Mouse (Mus musculus) lung, embryonic 15.5 days (tissue): Measurements from ENCODE around the gene F2r. TPM values are rescaled to one million over a fixed set of nuclear protein-coding genes. Genes with fewer than 3 reads are reported as not detected.

ENCODE experiments used
- ATAC-seq: fragments of 200-750 bp; cut with Nextera tagmentation; 2 replicates; pipeline ENCODE4 v1.8.0; 2017; ENCODE audit warnings: moderate number of reproducible peaks, borderline replicate concordance; ENCODE audit not compliant: low FRiP score, low TSS enrichment; ENCODE audit errors: extremely low read depth
- H3K27ac ChIP-seq: fragments of 300-500 bp; sonication (generic); 2 replicates; pipeline ENCODE4 v1.5.1; 2015; ENCODE audit warnings: moderate library complexity, mild to moderate bottlenecking, inconsistent platforms
- H3K27me3 ChIP-seq: fragments of 300-500 bp; sonication (generic); 2 replicates; pipeline ENCODE4 v1.6.1; 2015; ENCODE audit warnings: inconsistent platforms
- H3K36me3 ChIP-seq: fragments of 300-500 bp; sonication (generic); 2 replicates; pipeline ENCODE4 v1.6.1; 2015; ENCODE audit warnings: inconsistent platforms
- H3K4me1 ChIP-seq: fragments of 300-500 bp; sonication (generic); 2 replicates; pipeline ENCODE4 v1.6.1; 2015; ENCODE audit warnings: inconsistent platforms
- H3K4me2 ChIP-seq: fragments of 300-500 bp; sonication (generic); 2 replicates; pipeline ENCODE4 v1.6.1; 2015; ENCODE audit warnings: inconsistent platforms, mild to moderate bottlenecking, moderate library complexity
- H3K4me3 ChIP-seq: fragments of 300-500 bp; sonication (generic); 2 replicates; pipeline ENCODE4 v1.5.1; 2015; ENCODE audit warnings: mild to moderate bottlenecking, inconsistent platforms
- H3K9ac ChIP-seq: fragments of 300-500 bp; sonication (generic); 2 replicates; pipeline ENCODE4 v1.6.1; 2015; ENCODE audit warnings: inconsistent platforms
- H3K9me3 ChIP-seq: fragments of 300-500 bp; sonication (generic); 2 replicates; pipeline ENCODE4 v1.6.1; 2016; ENCODE audit warnings: inconsistent platforms
- WGBS: fragments of 180-500 bp; shearing (Covaris S2); methylation state at CpG from one replicate; pipeline ENCODE4 v1.1.7; 2015; 5-methylcytosine and 5-hydroxymethylcytosine counted together
- polyA plus RNA-seq: library from polyadenylated mRNA; unstranded; fragments of >200 nt; fragmentation: Nextera tagmentation; extraction: Ambion mirVana; gene quantifications from 2 replicates; pipeline ENCODE4 v1.2.1, GENCODE M21; 2015

The F2r gene
- polyA plus RNA-seq, 1 experiment from 2014 or later: 114 TPM

DNA sequence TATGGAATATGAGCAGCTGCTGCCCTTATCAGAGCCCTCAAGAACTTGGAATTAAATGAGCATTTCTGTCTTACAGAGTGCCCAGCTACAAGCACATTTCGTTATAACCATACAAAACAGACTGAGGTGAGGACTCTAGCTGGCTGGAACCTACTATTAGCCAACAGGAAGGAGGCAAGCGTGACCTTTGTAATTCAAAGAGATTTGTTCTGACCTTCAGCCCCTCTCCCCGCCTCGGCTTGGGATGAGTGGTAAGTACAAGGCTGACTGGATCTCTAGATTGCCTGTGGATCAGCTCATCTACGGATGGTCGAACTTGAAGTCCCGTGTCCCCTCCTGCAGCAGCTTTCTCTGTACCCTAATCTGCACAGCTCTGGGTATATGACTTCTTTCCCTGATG, 8.4 kb upstream of the F2r start:
- H3K9ac ChIP-seq: no peak overlapping the region
- H3K4me3 ChIP-seq: no peak overlapping the region
- H3K4me1 ChIP-seq: no peaks in the 10 kb centered on the region
- no peak for ATAC-seq
- H3K27ac ChIP-seq: no peak overlapping the region
- H3K36me3 ChIP-seq: no peaks in the 10 kb centered on the region
- WGBS: 81% methylated on average over 7 of the region's 7 CpGs
- H3K27me3 ChIP-seq: no peaks in the 10 kb centered on the region
- H3K9me3 ChIP-seq: no peaks in the 10 kb centered on the region
- H3K4me2 ChIP-seq: no peak overlapping the region

DNA sequence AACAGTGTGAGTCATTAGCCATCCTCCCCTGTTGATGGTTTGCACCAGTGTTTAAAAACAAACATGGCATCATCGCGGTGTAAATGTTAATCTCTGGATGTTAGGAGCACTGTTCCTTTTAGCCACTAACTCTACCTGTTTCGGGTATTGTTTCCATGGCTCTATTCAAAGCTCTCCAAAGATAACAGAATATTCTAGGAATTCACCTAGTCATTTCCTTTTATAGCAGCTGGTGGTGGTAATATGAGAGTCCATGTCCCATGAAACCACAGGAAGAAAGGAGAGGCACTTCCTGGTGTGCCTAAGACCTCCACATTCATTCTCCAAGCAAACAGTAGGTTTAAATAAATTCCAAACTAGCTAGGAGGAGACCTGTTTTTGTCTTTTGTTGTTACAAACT, 4.8 kb upstream of the F2r start:
- Histone ChIP-seq H3K9ac (no peak overlapping the region), H3K27me3 (no peaks in the 10 kb centered on the region), H3K4me1 (peaks cover 4% of the 10 kb centered on the region; the same call in 1 of the 2 replicates), H3K36me3 (no peaks in the 10 kb centered on the region), H3K9me3 (no peaks in the 10 kb centered on the region), H3K4me2 (no peak overlapping the region), H3K27ac (no peak overlapping the region), H3K4me3 (no peak overlapping the region)
- no peak for ATAC-seq
- 68% methylated on average over 3 of the region's 3 CpGs for WGBS

DNA sequence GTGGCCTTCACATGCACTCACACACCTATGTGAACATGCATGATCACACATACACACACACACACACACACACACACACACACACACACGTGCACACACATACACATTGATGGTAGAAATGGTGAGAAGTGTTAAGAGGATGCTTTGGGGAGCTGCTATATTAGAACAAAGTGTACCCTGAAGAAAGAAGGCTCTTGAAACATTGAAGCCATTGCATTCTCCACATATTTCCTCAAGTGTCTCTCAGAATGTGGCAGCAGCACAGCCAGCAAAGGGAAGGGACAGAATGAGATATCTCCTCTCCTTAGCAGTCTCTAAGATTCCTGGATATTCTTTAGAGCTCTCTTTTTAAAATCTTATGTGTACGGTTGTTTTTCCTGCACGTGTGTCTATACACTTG, 3.3 kb upstream of the F2r start:
- H3K27me3 ChIP-seq: no peaks in the 10 kb centered on the region
- peaks cover 10% of the 10 kb centered on the region; the same call in 1 of the 2 replicates for H3K4me1 ChIP-seq
- no peaks in the 10 kb centered on the region for H3K36me3 ChIP-seq
- no peak overlapping the region for H3K9ac ChIP-seq
- no peak for ATAC-seq
- H3K4me3 ChIP-seq: no peak overlapping the region
- H3K9me3 ChIP-seq: no peaks in the 10 kb centered on the region
- WGBS: 55% methylated on average over 3 of the region's 3 CpGs
- peak overlapping the region; percentile 49 for H3K27ac ChIP-seq
- H3K4me2 ChIP-seq: no peak overlapping the region

DNA sequence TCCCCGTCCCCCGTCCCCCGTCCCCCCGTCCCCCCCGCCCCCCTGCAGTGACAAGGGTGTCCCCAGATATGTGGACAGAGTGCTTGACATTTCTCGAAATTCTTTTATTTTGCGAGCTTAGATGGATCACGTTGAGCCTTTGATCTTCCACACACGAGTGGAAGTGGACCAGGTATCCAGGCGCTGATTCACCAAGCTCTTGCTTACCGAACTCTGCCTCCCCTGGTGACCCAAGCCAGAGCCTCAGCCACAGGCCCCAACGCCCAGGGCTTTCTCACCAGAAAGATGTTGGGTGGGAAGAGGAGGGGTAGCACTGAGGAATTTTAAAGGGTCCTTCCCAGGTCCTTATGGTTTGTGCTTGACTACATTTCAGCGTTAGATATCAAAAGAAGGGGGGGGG, 572 bp upstream of the F2r start:
- H3K9ac ChIP-seq: peak overlapping the region; percentile 89
- H3K4me3 ChIP-seq: peak overlapping the region; percentile 75
- WGBS: 7% methylated on average over 13 of the region's 13 CpGs
- H3K36me3 ChIP-seq: no peaks in the 10 kb centered on the region
- peak overlapping the region; percentile 66 for H3K4me2 ChIP-seq
- no peaks in the 10 kb centered on the region for H3K27me3 ChIP-seq
- H3K9me3 ChIP-seq: no peaks in the 10 kb centered on the region
- peak overlapping the region; percentile 87 for H3K27ac ChIP-seq
- peaks cover 34% of the 10 kb centered on the region for H3K4me1 ChIP-seq
- no peak; the same call in 1 of the 2 replicates for ATAC-seq

DNA sequence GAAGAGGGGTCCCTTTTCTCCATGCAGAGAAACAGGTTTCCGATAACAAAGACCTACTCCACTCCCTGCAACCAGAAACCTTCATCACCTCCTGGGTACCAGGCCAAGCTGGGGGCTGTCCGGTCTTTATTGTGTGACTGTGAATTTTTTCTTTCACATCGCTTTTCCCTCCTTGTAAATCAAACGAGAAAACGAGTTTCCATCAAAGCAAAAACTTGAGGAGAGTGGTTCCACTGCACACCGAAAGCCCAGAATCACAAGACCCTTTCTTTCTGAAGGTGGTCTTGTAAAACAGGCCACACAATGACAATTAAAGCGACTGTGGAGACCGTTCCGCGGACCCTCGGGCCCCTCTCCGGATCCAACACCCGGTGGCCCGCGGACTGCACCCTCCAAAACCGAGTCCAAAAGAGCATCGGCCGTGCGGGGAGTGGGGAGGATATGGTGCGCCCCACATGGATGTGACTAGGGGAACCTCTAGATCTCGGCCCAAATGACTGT, 566 bp downstream of the F2r start:
- Histone ChIP-seq H3K4me2 (peak overlapping the region; percentile 66), H3K4me1 (peaks cover 34% of the 10 kb centered on the region), H3K36me3 (no peaks in the 10 kb centered on the region), H3K4me3 (peak overlapping the region; percentile 75), H3K9me3 (no peaks in the 10 kb centered on the region), H3K9ac (peak overlapping the region; percentile 89), H3K27ac (peak overlapping the region; percentile 87), H3K27me3 (no peaks in the 10 kb centered on the region)
- ATAC-seq: no peak; the same call in 1 of the 2 replicates
- WGBS: 0% methylated on average over 21 of the region's 21 CpGs

DNA sequence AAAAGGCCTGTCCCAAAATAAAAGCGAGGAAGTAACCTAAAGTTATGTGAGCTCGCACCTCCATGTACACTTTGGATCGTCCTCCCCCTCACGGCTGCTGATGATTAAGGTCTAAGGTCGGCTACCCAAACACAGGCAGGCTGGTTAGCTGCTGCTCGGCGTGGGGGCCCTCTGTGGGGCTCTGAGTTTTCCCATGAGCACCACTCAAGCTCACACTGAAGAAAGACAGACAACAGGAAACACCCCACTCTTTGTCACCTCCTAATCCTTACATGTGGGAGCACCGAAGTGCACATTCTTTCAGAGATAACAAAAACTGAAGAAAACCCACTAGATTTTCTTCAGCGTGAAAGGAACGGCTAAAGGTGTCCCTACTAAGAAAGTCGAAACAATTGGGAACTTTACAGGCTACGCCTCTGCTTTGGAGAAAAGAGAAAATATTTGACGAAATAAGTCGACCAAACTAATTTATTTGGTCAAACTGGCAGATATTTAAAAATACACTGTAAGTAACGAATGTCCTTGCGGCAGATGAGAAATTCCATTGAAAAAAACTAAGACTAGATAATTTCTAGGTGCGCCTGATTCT, 1.1 kb downstream of the F2r start:
- no peak for ATAC-seq
- peak overlapping the region; percentile 66 for H3K4me2 ChIP-seq
- 0 out of 2 replicates have a peak overlapping the region, but pooled peaks have one; percentile 7 for H3K27ac ChIP-seq
- H3K36me3 ChIP-seq: peaks cover 2% of the 10 kb centered on the region; the same call in 1 of the 2 replicates
- peak overlapping the region; percentile 75 for H3K4me3 ChIP-seq
- H3K27me3 ChIP-seq: no peaks in the 10 kb centered on the region
- 2% methylated on average over 17 of the region's 17 CpGs for WGBS
- H3K9me3 ChIP-seq: no peaks in the 10 kb centered on the region
- H3K9ac ChIP-seq: peak overlapping the region; percentile 89
- H3K4me1 ChIP-seq: peaks cover 34% of the 10 kb centered on the region

DNA sequence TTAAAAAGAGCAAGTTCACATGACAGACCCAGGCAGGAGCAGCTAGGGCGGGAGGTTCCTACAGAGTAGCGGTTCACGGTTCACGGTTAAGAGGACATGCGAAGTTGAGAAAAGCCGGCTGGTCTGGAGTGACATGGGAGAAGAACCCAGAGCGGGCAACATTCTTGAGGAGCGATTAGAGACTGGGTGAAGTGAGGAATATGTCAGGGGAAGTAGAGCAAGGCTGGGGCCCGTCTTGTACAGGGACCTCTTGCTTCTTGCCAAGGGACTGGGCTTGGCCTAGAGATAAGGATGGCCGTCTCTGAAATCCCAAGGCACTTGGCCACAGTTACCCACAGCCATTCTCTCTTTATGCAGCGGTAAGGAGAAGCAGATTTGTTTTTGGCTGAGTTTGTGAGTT, 1.8 kb downstream of the F2r start:
- no peaks in the 10 kb centered on the region for H3K9me3 ChIP-seq
- peak overlapping the region; percentile 7; the same call in 1 of the 2 replicates for H3K27ac ChIP-seq
- no peaks in the 10 kb centered on the region for H3K27me3 ChIP-seq
- peaks cover 40% of the 10 kb centered on the region for H3K4me1 ChIP-seq
- H3K4me2 ChIP-seq: peak overlapping the region; percentile 66
- ATAC-seq: peak; percentile 21; the same call in 1 of the 2 replicates
- peak overlapping the region; percentile 89; the same call in 1 of the 2 replicates for H3K9ac ChIP-seq
- H3K36me3 ChIP-seq: peaks cover 7% of the 10 kb centered on the region; the same call in 1 of the 2 replicates
- WGBS: 11% methylated on average over 11 of the region's 11 CpGs
- H3K4me3 ChIP-seq: peak overlapping the region; percentile 75

DNA sequence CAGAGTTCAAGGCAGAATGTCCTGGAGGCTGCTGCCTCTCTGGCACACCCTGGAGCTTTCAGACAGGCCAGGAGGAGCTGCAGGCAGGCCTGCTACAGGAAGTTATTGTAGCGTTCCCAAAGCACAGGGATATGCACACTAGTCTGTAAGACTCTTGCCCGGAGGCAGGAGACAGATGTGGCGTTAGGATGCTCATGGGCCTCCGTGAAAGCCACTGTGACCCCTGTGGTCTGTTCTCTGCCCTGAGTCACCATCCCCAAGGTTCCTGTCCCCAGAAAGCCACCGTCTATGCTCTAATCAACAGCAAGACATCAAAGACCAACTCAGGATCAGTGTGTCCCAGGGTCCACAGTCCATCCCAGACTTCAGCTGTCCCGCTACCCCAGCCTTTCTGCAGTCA, 3.5 kb downstream of the F2r start:
- H3K36me3 ChIP-seq: peaks cover 9% of the 10 kb centered on the region; the same call in 1 of the 2 replicates
- no peaks in the 10 kb centered on the region for H3K27me3 ChIP-seq
- no peak for ATAC-seq
- peaks cover 50% of the 10 kb centered on the region for H3K4me1 ChIP-seq
- H3K9ac ChIP-seq: no peak overlapping the region; the same call in 1 of the 2 replicates
- no peak overlapping the region for H3K27ac ChIP-seq
- no peaks in the 10 kb centered on the region for H3K9me3 ChIP-seq
- no peak overlapping the region for H3K4me3 ChIP-seq
- 59% methylated on average over 6 of the region's 6 CpGs for WGBS
- 0 out of 2 replicates have a peak overlapping the region, but pooled peaks have one; percentile 3 for H3K4me2 ChIP-seq

DNA sequence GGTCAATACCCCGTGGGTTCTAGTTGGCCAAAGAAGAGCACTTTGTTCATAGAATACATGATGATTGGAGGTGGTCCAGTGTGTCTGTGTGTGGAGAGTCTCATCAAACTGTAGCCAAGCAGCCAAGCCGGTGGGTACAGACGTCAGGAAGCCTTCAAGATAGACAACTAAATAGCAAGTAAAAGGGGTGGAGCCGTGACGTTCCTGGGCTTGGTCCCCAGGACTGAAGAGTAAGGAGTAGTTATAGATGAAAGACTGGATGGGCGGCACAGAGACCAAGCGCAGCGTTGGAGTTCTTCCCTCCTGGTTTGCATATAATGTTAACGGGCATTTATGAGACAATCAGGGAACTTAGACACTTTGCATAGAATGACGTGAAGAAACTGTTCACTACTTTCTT, 6.0 kb downstream of the F2r start:
- WGBS: 81% methylated on average over 10 of the region's 10 CpGs
- Histone ChIP-seq H3K4me1 (peaks cover 46% of the 10 kb centered on the region), H3K27me3 (no peaks in the 10 kb centered on the region), H3K36me3 (peaks cover 9% of the 10 kb centered on the region; the same call in 1 of the 2 replicates), H3K4me2 (no peak overlapping the region), H3K9me3 (no peaks in the 10 kb centered on the region), H3K9ac (no peak overlapping the region), H3K4me3 (no peak overlapping the region), H3K27ac (no peak overlapping the region)
- no peak for ATAC-seq

DNA sequence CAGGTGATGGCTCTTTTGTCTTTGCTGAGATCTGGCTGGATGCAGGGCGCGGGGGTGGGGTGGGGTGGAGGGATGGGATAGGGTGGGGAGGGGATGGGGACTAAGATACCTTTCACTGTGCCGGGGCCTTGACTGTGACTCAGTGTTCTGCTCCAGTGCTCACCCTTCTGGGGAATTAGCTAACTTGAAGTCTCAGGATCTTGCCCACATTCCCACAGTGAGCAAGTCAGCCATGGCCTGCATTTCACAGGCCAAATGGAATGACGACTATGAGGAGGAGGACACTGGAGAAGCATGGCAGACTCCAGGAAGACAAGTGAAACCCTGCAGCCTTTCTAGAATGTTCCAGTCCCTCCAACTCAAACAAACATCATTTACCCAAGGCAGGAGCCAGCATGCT, 6.5 kb downstream of the F2r start:
- WGBS: 81% methylated on average over 4 of the region's 4 CpGs
- Histone ChIP-seq H3K4me2 (no peak overlapping the region), H3K27me3 (no peaks in the 10 kb centered on the region), H3K4me3 (no peak overlapping the region), H3K9me3 (no peaks in the 10 kb centered on the region), H3K4me1 (peaks cover 42% of the 10 kb centered on the region), H3K9ac (no peak overlapping the region), H3K27ac (no peak overlapping the region), H3K36me3 (peaks cover 13% of the 10 kb centered on the region; the same call in 1 of the 2 replicates)
- no peak for ATAC-seq

DNA sequence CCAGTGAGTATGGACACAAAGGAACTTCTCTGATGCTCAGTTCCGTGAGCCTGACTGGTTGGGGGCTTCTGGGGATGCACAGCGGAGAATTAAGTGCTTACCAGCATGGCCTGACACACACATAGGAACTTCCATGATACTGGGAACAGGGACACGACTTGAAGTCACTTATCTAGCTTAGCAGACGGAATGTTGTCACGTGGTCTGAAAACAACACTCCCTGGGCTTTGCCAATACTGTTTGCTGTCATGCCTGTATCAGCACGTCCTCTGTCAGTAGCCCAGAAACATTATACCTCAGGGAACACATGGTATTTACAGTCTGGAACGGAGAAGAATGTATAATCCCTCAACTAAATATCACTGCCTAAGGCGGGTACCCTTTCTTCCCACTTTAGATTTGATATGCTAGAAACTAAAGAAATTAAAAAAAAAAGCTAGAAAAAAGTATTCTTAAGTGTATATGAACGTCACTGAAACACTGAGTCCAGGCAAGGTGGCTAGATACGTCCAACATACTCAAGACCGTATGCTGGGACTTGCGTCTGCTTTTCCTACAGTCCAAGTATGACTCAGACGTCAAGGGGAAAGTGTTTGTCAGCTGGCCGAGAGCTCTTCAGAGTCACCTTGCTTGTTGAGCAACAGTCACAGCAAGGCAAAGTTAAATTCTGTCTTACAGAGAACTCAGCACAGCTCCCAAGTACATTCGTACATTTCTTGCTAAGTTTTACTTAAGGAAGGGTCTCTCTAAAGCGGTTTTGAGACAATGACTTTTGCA, 7.3 kb downstream of the F2r start:
- peaks cover 13% of the 10 kb centered on the region; the same call in 1 of the 2 replicates for H3K36me3 ChIP-seq

DNA sequence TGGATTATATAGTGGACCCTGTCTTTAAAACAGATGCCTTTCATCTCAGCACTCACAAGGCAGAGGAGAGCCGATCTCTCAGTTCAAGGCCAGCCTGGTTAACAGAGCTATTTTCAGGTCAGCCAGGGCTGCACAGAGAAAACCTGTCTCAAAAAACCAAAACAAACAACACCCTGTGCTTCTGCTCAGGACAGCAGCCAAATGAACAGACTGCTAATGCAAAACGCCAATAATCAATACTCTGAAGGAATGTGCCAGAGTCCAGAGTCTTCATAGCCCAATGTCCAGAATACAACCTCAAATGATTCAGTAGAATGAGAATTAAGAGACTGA, 9.2 kb downstream of the F2r start:
- WGBS: 76% methylated on average over 2 of the region's 2 CpGs
- peaks cover 21% of the 10 kb centered on the region for H3K36me3 ChIP-seq
- no peaks in the 10 kb centered on the region for H3K27me3 ChIP-seq

More for the DNA sequence above, 7.3 kb downstream of the F2r start:
- no peak for ATAC-seq
- peaks cover 34% of the 10 kb centered on the region for H3K4me1 ChIP-seq
- 68% methylated on average over 16 of the region's 16 CpGs for WGBS
- no peak overlapping the region for H3K4me3 ChIP-seq
- no peaks in the 10 kb centered on the region for H3K9me3 ChIP-seq
- no peaks in the 10 kb centered on the region for H3K27me3 ChIP-seq
- H3K27ac ChIP-seq: 0 out of 2 replicates have a peak overlapping the region, but pooled peaks have one; percentile 22
- no peak overlapping the region for H3K4me2 ChIP-seq
- no peak overlapping the region for H3K9ac ChIP-seq

More for the DNA sequence above, 9.2 kb downstream of the F2r start:
- H3K4me2 ChIP-seq: no peak overlapping the region
- H3K27ac ChIP-seq: no peak overlapping the region
- no peaks in the 10 kb centered on the region for H3K9me3 ChIP-seq
- ATAC-seq: no peak
- no peak overlapping the region for H3K4me3 ChIP-seq
- H3K9ac ChIP-seq: no peak overlapping the region
- H3K4me1 ChIP-seq: peaks cover 16% of the 10 kb centered on the region
